Mouse (Mus musculus): ENCODE results near the gene Smox. TPM values are rescaled to one million over a fixed set of nuclear protein-coding genes. Genes with fewer than 3 reads are reported as not detected.

The Smox gene
- total RNA-seq, 2 experiments from 2014 or later, result 82.6 to 94.8 TPM

DNA sequence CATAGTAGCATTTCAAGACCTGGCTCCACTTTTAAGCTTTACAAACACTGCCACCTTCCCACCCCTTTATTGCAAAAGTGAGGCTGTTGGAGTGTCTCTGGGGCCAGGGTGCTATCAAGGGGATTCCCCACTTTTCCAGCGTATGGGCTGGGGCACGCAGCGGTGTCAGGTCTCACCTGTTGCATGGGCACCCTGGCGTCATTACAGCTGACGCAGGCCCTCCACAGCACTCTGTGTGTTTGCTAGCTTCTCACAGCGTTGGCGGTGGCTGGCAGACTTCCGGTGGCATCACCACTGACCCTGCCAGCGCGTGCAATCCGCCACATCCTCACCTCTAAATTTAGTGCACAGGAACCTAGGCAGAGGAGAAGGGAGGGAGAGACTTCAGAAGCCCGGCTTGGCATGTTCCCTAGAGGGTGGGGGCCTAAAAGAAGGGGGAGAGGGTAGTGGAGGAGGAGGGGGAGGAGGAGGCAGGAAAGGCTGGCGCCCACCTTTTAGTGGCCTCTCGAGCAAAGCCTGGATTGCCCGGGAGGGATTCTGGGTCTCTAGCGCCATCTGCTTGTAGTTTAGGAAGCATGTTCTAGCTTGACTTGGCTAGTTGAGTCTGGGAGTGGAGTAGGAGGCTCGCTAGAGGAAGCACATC lies 18.5 kb downstream of the Smox start:
- peak; percentile 58 to 80 for DNase-seq (ENCODE audit: low spot score in 2 of 2)

DNA sequence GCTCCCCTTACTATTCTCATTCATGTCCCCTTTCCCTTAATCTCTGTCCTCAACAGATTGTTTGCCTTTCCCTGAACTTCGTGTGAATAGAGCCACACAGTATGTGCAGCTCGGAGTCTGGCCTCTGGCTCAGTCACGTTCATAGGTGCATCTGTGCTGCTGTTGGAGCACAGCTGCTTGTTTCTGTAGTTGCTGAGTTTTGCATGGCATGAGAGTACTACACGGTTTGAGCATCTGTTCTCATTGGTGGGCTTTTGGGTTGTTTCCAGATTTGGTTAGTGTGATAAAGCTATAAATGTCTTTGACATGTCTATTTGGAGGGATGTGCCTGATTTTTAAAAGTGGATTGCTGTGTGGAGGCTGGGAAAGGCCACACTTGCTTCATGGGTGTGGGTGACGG lies 19.2 kb downstream of the Smox start:
- no peak for DNase-seq (ENCODE audit: low spot score in 2 of 2)

DNA sequence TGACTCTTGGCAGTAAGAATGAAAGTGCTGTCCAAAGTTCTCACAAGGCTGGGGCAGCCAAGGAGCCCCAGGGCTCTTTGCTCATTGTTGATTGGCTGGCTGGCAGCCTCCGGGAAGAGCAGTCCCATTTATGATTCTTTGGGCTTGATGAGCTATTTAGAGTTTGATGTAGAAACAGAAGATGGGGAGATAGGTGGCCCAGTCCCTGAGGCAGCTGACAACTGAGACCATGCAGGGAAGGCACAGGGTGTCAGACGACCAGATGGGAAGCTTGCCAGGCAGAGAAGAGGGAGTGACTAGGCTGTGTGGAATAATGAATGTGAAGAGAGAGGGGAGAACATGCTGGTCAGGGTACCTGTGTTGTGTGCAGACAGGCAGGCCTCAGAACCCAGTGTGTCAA lies 22.2 kb downstream of the Smox start:
- no peak for DNase-seq (ENCODE audit: low spot score in 2 of 2)

DNA sequence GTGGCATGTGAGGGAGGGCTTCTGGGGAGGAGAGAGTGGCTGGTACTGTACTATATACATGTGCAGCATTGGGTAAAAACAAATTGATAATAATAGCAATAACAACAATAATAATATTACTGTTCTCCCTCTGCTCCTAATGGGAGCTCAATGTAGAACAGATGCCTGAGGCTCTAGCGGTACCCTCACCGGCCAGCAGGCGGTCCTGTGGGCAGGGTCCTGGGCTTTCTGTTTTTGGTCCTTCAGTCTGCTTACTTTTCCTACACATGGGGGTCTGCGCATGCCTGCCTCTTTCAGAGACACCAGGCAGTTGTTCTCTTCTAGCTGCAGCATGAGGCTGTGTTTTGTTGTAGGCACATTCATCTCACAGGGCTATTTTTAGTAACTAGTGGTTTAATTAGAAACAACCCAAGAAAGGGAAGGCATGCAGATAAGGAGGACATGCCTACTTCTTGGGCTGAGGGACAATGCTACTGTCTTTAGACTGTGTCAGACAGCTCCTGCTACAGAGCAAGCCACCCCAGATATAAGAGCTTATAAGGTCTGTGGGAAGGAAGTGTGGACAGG lies 22.8 kb downstream of the Smox start:
- DNase-seq (ENCODE audit: low spot score in 2 of 2), result no peak

DNA sequence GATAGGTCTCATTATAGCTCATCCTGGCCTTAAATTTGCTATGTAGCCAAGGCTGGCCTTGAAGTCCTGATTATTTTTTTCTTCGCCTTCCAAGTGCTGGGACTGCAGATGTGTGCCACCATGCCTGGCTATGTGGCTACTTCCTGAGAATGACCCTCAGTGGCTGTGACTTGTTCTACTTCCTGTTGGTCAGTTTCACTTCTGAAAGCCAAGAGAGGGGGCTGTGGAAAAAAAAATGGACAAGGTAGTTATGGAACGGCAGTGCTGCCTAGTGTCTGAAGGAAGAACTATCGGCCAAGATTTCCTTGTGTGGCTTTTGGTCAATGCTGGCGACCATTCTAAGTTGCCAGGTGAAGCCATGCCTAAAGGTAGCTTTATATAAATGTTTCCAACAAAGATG lies 26.3 kb downstream of the Smox start:
- DNase-seq (ENCODE audit: low spot score in 2 of 2), result no peak

DNA sequence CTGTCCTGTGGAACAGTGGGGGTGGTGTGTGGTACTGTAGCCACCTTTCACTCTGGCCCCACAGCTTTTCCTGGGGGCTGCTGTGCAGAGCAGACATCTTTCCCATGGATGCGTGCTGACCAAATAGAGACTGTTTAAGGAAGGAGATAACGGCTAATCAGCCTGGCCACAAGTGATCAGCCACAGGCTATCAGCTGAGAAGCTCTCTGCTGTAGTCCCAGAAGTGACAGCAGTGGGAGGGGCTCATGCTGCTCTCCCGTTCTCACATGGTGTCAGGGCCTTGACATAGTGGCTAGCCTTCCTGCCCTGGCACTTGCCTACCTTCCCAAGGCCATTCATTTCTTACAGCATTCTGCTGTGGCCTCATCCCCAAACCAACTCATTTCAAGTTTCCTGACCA lies 27.5 kb downstream of the Smox start:
- DNase-seq (ENCODE audit: low spot score in 2 of 2), result no peak

DNA sequence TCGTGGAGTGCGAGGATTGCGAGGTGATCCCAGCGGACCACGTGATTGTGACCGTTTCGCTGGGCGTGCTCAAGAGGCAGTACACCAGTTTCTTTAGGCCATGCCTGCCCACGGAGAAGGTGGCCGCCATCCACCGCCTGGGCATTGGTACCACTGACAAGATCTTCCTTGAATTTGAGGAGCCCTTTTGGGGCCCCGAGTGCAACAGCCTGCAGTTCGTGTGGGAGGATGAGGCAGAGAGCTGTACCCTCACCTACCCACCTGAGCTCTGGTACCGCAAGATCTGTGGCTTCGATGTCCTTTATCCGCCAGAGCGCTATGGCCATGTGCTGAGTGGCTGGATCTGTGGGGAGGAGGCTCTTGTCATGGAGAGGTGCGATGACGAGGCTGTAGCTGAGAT lies 29.4 kb downstream of the Smox start:
- DNase-seq (ENCODE audit: low spot score in 2 of 2), result no peak

DNA sequence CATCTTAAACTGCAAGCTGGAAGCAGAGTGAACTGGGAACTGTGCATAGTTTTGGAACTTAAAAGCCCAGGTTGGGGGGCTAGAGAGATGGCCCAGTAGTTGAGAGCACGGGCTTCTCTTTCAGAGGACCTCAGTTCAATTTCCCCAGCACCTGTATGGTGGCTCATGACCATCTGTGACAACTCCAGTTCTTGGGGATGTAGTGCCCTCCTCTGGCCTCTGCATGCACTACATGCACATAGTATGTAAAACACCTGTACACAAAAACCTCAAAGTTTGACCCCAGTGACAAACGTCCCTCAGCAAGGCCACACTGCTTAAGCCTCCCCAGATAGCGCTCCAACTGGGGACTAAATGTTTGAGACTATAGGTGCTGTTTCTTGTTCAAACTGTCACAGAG lies 35.8 kb downstream of the Smox start:
- DNase-seq (ENCODE audit: low spot score in 2 of 2), result no peak

DNA sequence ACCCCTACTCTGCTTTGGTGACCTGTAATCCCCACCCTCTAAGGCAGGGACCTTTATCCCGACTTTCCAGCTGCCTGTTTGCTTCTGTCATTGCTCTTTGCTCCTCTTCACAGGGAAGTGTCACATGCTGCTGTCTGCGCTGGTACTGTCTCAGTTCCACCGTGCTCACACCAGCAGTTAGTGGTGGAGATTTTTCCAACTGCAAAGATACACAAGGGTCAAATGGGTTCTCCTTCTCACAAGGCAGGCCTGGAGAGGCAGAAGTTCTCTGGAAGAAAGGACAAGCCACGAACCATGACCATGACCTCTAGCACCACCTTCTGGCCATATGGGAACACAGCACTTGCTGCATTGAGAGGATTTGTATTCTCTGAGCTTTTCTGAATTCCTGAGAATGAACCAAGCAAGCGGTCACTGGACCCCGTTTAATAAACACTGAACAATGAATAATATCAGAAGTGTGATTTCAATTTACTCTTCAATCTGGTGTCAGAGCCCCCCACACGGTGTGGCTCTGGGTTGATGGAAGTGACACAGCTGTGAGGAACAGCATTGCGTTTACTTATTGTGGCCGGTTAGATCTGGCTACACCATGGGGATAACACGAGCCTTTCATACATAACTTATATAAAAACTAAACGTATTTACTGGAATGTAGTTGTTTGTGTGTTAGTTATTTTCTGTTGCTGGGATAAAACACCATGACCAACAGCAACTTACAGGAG lies 38.8 kb downstream of the Smox start:
- DNase-seq (ENCODE audit: low spot score in 2 of 2), result peak in 1 of 2 experiments; percentile 81

DNA sequence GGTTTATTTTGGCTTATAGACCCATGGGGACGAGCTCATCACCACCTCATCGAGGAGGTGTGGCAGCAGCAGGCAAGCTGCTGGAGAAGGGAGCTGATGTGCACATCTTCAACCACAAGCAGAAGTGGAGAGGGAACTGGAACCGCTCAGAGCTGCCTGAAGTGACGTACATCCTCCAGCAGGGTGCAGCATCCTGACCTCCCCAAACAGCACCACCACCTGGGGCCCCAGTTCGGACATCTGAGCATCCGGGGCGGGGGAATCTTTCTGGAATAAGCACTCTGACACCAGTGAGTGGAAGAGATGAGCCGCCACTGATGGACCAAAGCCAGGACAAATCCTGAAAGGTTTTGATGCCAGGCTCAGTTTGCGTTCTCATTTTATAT lies 39.3 kb downstream of the Smox start:
- DNase-seq (ENCODE audit: low spot score in 2 of 2), result peak in 1 of 2 experiments; percentile 47

DNA sequence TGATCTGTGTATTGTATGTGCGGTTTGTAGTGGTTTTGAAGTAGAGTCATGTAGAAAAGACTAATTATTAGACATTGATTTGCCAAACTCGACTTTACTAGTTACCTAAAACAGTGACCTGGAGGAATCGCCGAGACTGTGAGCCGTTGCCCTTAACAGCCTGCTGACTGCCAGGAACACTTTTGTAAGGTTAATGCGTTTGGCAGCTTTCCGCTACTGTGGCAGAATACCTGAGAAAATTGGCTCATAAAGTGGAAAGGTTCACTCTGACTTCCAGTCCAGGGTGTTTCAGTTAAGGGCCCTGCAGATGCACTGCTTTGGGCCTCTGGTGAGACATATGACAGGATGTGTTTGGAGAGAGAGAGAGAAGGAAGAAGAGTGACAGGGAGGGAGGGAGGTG lies 40.0 kb downstream of the Smox start:
- no peak for DNase-seq (ENCODE audit: low spot score in 2 of 2)

DNA sequence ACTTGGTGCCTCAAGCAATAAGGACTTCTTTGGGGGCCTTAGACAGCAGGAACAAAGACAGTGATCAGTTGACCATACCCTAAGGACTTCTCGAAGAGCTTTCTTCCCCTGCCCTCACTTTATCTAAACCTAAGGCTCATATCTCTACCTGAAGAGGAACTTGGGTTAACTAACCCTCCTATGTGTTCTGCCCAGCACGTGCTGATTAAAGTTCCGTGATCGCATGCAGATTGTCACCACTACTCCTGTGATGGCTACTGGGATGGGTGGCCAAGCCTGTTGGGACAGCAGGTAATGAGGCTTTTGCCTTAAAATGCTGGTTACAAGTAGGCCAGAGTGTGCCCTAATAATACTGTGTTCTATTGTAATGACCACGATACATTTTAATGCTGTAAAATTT lies 43.9 kb downstream of the Smox start:
- no peak for DNase-seq (ENCODE audit: low spot score in 2 of 2)

DNA sequence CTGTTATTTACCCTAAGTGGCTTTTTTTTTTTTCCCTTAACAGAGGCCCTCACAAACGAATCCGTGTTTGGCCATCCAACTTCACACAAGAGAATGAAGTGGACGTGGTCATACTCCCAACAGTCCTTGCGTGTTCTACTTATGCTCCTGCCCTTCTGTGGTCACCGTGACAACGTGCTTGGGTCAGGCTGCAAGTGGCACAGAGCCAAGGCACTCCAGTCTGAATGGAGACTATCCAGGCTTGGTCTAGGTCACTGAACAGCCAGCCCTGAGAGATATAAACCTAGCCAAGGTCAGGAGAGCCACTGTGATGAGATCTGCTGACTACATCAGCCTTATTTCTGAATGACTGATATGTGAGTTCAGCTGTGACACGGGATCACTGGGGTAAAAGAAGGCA lies 47.0 kb downstream of the Smox start:
- DNase-seq (ENCODE audit: low spot score in 2 of 2), result no peak

DNA sequence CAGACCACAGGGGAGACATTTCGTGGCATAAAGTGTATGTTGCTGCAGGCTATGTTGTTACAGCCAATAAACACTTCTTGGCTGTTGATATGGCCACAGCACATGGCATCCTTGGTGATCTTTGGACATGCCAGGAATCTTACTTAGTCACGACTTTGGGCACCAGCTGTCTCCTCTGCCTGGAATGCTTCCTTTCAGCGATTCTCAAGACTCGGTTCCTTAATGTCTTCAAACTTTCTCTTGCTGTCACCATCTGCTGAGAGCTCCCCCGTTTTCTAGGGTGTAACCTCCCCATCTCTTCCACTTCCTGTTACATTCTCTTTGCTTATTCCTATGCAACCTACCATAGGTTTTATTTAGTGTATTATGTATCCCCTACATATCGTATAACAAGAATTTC lies 48.5 kb downstream of the Smox start:
- DNase-seq (ENCODE audit: low spot score in 2 of 2), result no peak

DNA sequence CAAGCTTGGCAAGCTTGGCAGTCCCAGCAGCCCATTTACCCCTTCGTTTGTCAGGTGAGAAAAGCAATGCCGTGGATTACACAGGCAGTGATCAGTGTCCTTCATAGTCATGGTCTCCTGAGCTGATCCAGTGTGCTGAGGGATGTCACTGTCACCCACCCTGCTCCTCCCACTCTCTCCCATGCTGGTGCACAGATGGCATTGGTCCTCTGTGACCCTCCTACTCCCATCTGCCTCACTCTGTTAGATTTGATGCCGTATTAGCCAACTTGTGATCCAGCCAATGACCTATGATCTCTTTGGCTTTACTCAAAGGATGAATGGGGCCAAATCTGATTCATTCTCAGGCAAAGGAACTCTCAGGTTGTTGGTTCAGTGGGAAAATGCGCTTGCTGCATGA lies 50.4 kb downstream of the Smox start:
- DNase-seq (ENCODE audit: low spot score in 2 of 2), result peak in 1 of 2 experiments; percentile 65

DNA sequence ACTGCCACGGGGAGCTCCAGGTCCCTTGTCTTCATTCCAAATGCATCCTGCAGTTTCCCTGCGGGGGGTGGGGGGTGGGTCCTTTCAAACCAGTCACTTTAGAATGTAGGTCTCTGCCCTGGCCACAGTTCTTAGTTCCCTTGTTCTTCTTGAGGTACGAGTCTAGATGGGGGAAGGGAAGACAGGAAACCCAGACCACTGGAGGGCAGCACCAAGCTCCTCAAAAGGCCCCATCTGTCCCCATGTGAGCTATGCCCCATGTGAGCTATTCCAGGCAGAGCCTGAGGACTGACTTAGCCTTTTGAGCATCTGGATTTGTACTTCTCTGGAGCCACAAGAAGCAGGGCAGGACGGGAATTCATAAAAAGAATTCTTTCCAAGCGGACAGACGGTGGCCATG lies 51.2 kb downstream of the Smox start:
- no peak for DNase-seq (ENCODE audit: low spot score in 2 of 2)

DNA sequence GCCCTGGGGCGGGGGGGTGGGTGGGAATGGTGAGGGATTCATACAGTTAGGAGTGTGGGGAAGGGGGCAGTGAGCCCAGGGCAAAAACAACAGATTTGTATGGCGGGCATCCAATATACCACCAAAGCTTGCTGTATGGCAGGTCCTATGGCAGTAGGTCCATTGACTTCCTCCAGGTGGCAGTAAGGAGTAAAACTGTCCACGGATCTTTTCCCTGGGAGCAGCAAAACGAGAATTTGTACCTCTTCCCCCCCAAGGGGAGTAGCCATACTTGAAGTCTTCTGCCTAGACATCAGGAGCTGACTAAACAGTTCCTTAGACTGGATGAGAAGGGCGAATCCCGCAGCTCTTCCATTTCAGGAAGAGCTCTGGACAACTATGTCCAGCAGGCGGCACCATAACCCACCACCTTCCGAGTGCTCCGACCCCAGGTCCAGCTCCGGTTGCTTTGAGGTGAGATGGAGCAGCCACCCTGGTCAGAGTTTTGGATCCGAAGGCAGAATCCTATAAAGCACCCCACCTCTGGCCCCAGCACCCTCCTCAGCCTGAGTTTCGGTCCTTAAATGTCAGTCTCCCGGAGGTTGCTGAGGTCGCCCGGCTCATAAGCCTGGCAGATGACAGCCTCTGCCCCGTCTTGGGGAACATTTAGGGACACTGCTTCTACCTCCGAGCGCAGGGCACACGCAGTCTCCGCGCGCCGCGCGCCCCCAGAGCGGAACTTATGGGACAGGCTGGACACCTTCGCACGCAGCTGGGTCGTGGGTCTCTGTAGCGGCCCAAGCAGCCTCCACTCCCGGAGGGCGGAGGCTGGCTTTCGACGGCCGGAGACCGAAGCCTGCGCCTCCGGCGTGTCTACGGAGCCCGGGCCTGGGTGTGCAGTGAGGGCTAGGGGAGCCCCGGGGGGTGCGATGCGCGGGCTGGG lies 54.4 kb downstream of the Smox start:
- peak; percentile 48 to 53 for DNase-seq (ENCODE audit: low spot score in 2 of 2)

DNA sequence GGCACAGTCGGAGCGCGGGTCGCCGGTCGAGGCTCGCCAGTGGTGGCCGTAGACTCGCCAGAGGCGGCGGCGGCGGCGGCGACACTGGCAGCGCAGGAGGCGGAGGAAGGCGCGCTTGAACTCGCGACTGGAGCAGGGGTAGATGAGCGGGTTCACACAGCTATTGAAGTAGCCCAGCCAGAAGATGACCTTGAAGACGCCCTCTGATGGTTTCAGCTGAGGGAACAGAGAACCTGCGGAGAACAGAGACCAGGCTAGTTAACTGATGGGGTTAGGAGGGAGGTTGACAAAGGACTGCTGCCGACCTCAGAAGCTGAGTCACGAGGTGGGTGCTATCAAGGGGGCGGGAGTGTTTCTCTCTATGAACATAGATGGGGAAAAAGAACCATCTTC lies 55.0 kb downstream of the Smox start:
- no peak for DNase-seq (ENCODE audit: low spot score in 2 of 2)

DNA sequence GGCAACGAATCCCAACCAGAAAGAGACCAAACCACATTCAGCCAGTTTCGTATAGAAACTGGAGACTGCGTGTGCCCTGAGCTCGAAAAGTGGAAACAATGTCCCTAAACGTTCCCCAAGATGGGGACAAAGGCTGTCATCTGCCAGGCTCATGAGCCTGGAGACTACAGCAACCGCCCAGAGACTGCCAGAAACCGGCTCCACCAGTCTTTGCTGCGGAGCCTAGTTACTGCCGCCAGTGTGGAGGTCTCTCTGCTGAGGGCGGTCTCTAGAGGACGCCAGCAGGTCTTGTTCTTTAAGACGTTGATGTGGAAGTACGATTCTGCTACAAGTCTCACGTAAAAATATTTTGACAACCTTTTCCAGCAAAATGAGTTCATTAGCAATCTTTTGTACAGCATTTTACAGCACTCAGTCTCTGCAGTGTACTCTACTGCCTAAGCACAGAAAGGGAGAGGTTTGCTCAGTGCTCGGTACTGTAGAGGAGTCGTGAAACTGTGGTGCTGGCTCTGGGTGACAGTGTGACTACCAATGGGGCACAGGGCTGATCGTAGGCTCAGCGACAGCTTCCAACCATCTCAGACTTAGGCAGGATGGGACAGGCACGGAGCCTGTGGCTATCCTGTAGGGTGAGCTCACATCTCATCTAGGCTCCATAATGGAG lies 55.6 kb downstream of the Smox start:
- DNase-seq (ENCODE audit: low spot score in 2 of 2), result no peak

DNA sequence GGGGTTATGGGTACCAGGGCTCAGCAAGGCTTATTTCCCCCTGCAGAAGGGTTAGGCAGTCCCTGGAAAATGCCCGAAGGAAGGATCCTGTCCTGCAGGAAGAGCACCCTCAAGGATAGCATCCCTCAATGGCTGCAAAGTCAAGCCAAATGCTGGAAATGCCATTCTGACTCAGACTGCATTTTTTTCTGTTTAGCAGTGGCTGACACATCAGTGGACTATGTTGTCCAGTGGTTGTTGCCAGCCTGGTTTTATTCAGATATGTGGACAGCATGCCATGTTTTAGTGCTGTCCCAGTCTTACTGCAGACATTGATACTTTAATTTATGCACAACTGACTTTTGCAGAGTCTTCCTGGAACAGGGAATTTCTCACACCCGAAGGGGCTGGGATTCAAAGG lies 57.0 kb downstream of the Smox start:
- DNase-seq (ENCODE audit: low spot score in 2 of 2), result no peak

DNA sequence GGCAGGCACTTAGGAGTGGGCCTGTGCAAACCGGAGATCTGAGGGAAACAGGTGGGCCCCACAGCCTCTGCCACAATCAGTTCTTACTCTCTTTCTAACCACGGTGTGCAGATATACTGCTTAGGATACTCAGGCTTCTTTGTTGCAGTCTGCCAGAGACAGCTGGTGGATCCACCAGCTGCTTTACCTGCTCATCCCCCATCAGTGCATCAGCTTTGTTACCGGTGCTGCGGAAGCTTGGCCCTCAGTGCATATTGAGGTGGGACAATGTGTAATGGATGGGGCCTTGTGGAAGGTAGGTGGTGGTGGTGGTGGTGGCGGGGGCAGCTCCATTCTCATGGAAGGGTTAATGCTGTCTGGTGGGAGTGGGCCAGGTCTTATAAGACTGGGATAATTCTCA lies 57.8 kb downstream of the Smox start:
- no peak for DNase-seq (ENCODE audit: low spot score in 2 of 2)
